32 mouse cellular contexts compared by ENCODE assay signal in the genomic region with DNA sequence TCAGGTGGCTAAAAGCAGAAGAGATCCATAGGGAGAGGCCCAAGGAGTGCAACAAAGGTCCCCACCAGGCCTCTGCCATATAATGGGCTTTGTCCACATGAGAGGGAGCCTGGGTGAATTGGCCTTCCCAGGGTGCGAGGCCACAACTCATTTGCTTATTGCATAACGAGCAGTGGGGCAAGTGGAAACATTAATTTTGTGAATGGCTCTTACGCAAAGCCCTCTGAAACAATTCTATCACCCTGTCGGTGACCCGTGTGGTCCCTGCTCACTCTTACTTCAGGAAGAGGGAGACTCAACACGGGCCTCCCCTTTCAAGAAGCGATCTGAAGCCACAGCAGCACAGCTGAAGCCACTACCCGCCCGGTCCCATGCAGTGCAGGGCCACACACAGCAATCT. TPM values are rescaled to one million over a fixed set of nuclear protein-coding genes. Genes with fewer than 3 reads are reported as not detected.
DNase-seq lines count a peak whose midpoint lies in the region; ATAC-seq and TF ChIP-seq lines count a peak whose summit lies in the region.
"Had no signal": no experiment of that assay in that cellular context is flagged by ENCODE, and none has a peak within 500 bp of the region (broad histone marks: within the 10 kb centered on the region; RNA-seq: fewer than 3 reads in every experiment).

No protein-coding gene starts in this region.

- no peaks in the 10 kb centered on the region for H3K9me3 ChIP-seq in forebrain, embryonic 10.5 days
- H3K9me3 ChIP-seq in forebrain, postnatal 0 days (ENCODE audit: low read length): no peaks in the 10 kb centered on the region
- H3K9me3 ChIP-seq: embryonic facial prominence, embryonic 12.5 days; G1E; hindbrain, embryonic 10.5 days; intestine, embryonic 15.5 days; limb, embryonic 15.5 days; liver, embryonic 13.5 days; midbrain, embryonic 13.5 days; neural tube, embryonic 15.5 days had no signal

- peaks cover 11% of the 10 kb centered on the region; the same call in 1 of the 2 replicates for H3K4me1 ChIP-seq in forebrain, embryonic 10.5 days
- H3K4me1 ChIP-seq in forebrain, postnatal 0 days (ENCODE audit: insufficient read depth): no peaks in the 10 kb centered on the region
- H3K4me1 ChIP-seq in lung, adult 2 months (ENCODE audit: control insufficient read depth, insufficient read depth, low read length): peaks cover 3% of the 10 kb centered on the region; the same call in 1 of the 2 replicates
- H3K4me1 ChIP-seq: embryonic facial prominence, embryonic 12.5 days; hindbrain, embryonic 10.5 days; intestine, embryonic 15.5 days; limb, embryonic 15.5 days; liver, embryonic 13.5 days; midbrain, embryonic 13.5 days had no signal

- no peak for ATAC-seq in forebrain, postnatal 0 days
- ATAC-seq in megakaryocyte progenitor cell, adult 5-6 weeks (replicated peaks; ENCODE audit: poor library complexity): peak; percentile 84
- ATAC-seq: hindbrain, postnatal 0 days; intestine, embryonic 15.5 days; midbrain, embryonic 13.5 days had no signal

- no peak for TF ChIP-seq POLR2A in lung, adult 2 months (IDR thresholded peaks at IDR 0.05; ENCODE audit: borderline replicate concordance, extremely low read depth, low read depth, low read length)

- H3K27ac ChIP-seq in forebrain, embryonic 10.5 days: 0 out of 2 replicates have a peak overlapping the region, but pooled peaks have one; percentile 15
- no peak overlapping the region for H3K27ac ChIP-seq in forebrain, postnatal 0 days (ENCODE audit: low read depth, low read length)
- H3K27ac ChIP-seq: embryonic facial prominence, embryonic 12.5 days; hindbrain, embryonic 10.5 days; hindbrain, postnatal 0 days; intestine, embryonic 15.5 days; limb, embryonic 15.5 days; liver, embryonic 13.5 days; macrophage; midbrain, embryonic 13.5 days; neural tube, embryonic 15.5 days had no signal

- no peak overlapping the region for H3K4me3 ChIP-seq in forebrain, embryonic 10.5 days
- no peak overlapping the region for H3K4me3 ChIP-seq in forebrain, postnatal 0 days (ENCODE audit: low read depth, low read length)
- H3K4me3 ChIP-seq in lung, adult 2 months (replicated peaks; ENCODE audit: extremely low read depth, low read depth, low read length): no peak overlapping the region
- H3K4me3 ChIP-seq: embryonic facial prominence, embryonic 12.5 days; hindbrain, embryonic 10.5 days; intestine, embryonic 15.5 days; limb, embryonic 15.5 days; liver, embryonic 13.5 days; midbrain, embryonic 13.5 days; neural tube, embryonic 15.5 days had no signal

- no peak for TF ChIP-seq CTCF in forebrain, postnatal 0 days (IDR thresholded peaks at IDR 0.05; ENCODE audit: low read depth)
- no peak for TF ChIP-seq CTCF in lung, adult 2 months (IDR thresholded peaks at IDR 0.05; ENCODE audit: insufficient read depth, low read length)

- WGBS in forebrain, embryonic 10.5 days: 72% methylated on average over 9 of the region's 9 CpGs
- WGBS in forebrain, postnatal 0 days: 37% methylated on average over 9 of the region's 9 CpGs
- 70% methylated on average over 9 of the region's 9 CpGs for WGBS in lung, adult 2 months

- H3K27me3 ChIP-seq in forebrain, embryonic 10.5 days (ENCODE audit: poor library complexity, severe bottlenecking): no peaks in the 10 kb centered on the region
- H3K27me3 ChIP-seq in forebrain, postnatal 0 days (ENCODE audit: insufficient read depth, low read length): no peaks in the 10 kb centered on the region
- H3K27me3 ChIP-seq: embryonic facial prominence, embryonic 12.5 days; intestine, embryonic 15.5 days; limb, embryonic 15.5 days; liver, embryonic 13.5 days; midbrain, embryonic 13.5 days; neural tube, embryonic 15.5 days had no signal

- peaks cover 96% of the 10 kb centered on the region for H3K36me3 ChIP-seq in forebrain, embryonic 10.5 days (replicated peaks)
- peaks cover 73% of the 10 kb centered on the region for H3K36me3 ChIP-seq in forebrain, postnatal 0 days (ENCODE audit: insufficient read depth)
- H3K36me3 ChIP-seq: G1E had no signal

- H3K9ac ChIP-seq in forebrain, postnatal 0 days: no peak overlapping the region
- H3K9ac ChIP-seq: embryonic facial prominence, embryonic 12.5 days; intestine, embryonic 15.5 days; limb, embryonic 15.5 days; liver, embryonic 13.5 days; midbrain, embryonic 13.5 days; neural tube, embryonic 15.5 days had no signal

- no peak overlapping the region for H3K4me2 ChIP-seq in forebrain, postnatal 0 days (ENCODE audit: low read depth)
- H3K4me2 ChIP-seq: embryonic facial prominence, embryonic 12.5 days; intestine, embryonic 15.5 days; limb, embryonic 15.5 days; liver, embryonic 13.5 days; midbrain, embryonic 13.5 days; neural tube, embryonic 15.5 days had no signal

- peak; percentile 59 for DNase-seq in adrenal gland, adult 8-10 months
- no peak for DNase-seq in adrenal gland, postnatal 10 days
- no peak for DNase-seq in forebrain, embryonic 10.5 days (ENCODE audit: extremely low spot score, low spot score)
- no peak for DNase-seq in forebrain, postnatal 0 days
- peak; percentile 30 for DNase-seq in lung, postnatal 36 days
- DNase-seq in lung, adult 2 months: no peak
- no peak for DNase-seq in retina, embryonic 14.5 days (ENCODE audit: low spot score)
- DNase-seq: cerebellum, adult 11-12 months; embryo, embryonic 11 days; gastrocnemius, postnatal 10 days; heart, postnatal 14 days; kidney, adult 2 months; kidney, postnatal 36 days; layer of hippocampus, postnatal 36 days; left cerebral cortex, postnatal 4 days; liver, embryonic 13.5 days; spleen, adult 18-20 months; thymus, postnatal 14 days had no signal

RNA-seq across cellular contexts. Expression of a gene that starts 30.3 kb away (rescaled TPM):
- 1 to 10 TPM; 4.8 to 7.7 (median 6.4) TPM for total RNA-seq in adrenal gland, adult 8-10 months (2022)
- total RNA-seq in adrenal gland, postnatal 10 days (2021): 10 to 100 TPM in 1 of 2 experiments, 1 to 10 TPM in 1; 9.2 to 12.8 TPM
- polyA plus RNA-seq in forebrain, embryonic 10.5 days (2016; fragmentation: Nextera tagmentation; extraction: Ambion mirVana): 58.0 and 59.1 TPM in 2 replicates
- total RNA-seq in forebrain, postnatal 0 days (2014; rRNA removed): 8.0 and 12.2 TPM in 2 replicates
- 9.3 and 10.0 TPM in 2 replicates for polyA plus RNA-seq in forebrain, postnatal 0 days (2015; fragmentation: Nextera tagmentation; extraction: Ambion mirVana)
- 1.2 and 1.8 TPM in 2 replicates for polyA plus RNA-seq in lung, adult 2 months (2012; rRNA removed)
- 15.0 and 17.1 TPM in 2 replicates for total RNA-seq in megakaryocyte progenitor cell, adult 5-6 weeks (2015)
- total RNA-seq in megakaryocyte progenitor cell, adult 5-6 weeks (2017): 68.2 and 78.2 TPM in 2 replicates

RNA-seq across cellular contexts. Expression of a gene that starts 41.8 kb away (rescaled TPM):
- total RNA-seq in adrenal gland, adult 8-10 months (2022): 10 to 100 TPM; 38.6 to 50.0 (median 46.5) TPM
- 10 to 100 TPM; 30.3 to 35.9 TPM for total RNA-seq in adrenal gland, postnatal 10 days (2021)
- polyA plus RNA-seq in forebrain, embryonic 10.5 days (2016; fragmentation: Nextera tagmentation; extraction: Ambion mirVana): 3.5 and 4.0 TPM in 2 replicates
- 80.5 and 93.7 TPM in 2 replicates for total RNA-seq in forebrain, postnatal 0 days (2014; rRNA removed)
- polyA plus RNA-seq in forebrain, postnatal 0 days (2015; fragmentation: Nextera tagmentation; extraction: Ambion mirVana): 3.1 and 3.9 TPM in 2 replicates
- polyA plus RNA-seq in lung, adult 2 months (2012; rRNA removed): 34.1 and 37.1 TPM in 2 replicates
- 1.9 and 2.9 TPM in 2 replicates for total RNA-seq in megakaryocyte progenitor cell, adult 5-6 weeks (2015)
- 2.3 and 2.4 TPM in 2 replicates for total RNA-seq in megakaryocyte progenitor cell, adult 5-6 weeks (2017)

RNA-seq across cellular contexts. Expression of a gene that starts 45.4 kb away (rescaled TPM):
- total RNA-seq in adrenal gland, adult 8-10 months (2022): 10 to 100 TPM; 54.3 to 81.0 (median 75.3) TPM
- total RNA-seq in adrenal gland, postnatal 10 days (2021): 10 to 100 TPM; 51.3 to 59.2 TPM
- polyA plus RNA-seq in forebrain, embryonic 10.5 days (2016; fragmentation: Nextera tagmentation; extraction: Ambion mirVana): 44.6 and 46.4 TPM in 2 replicates
- 147 and 168 TPM in 2 replicates for total RNA-seq in forebrain, postnatal 0 days (2014; rRNA removed)
- polyA plus RNA-seq in forebrain, postnatal 0 days (2015; fragmentation: Nextera tagmentation; extraction: Ambion mirVana): 151 and 161 TPM in 2 replicates
- polyA plus RNA-seq in lung, adult 2 months (2012; rRNA removed): 32.9 and 41.7 TPM in 2 replicates
- 24.9 and 27.1 TPM in 2 replicates for total RNA-seq in megakaryocyte progenitor cell, adult 5-6 weeks (2015)
- total RNA-seq in megakaryocyte progenitor cell, adult 5-6 weeks (2017): 24.2 and 28.5 TPM in 2 replicates

RNA-seq across cellular contexts. Expression of a gene that starts 49.6 kb away (rescaled TPM):
- total RNA-seq in adrenal gland, adult 8-10 months (2022): not detected
- not detected for total RNA-seq in adrenal gland, postnatal 10 days (2021)
- polyA plus RNA-seq in forebrain, embryonic 10.5 days (2016; fragmentation: Nextera tagmentation; extraction: Ambion mirVana): not detected in 2 replicates
- not detected in 2 replicates for total RNA-seq in forebrain, postnatal 0 days (2014; rRNA removed)
- polyA plus RNA-seq in forebrain, postnatal 0 days (2015; fragmentation: Nextera tagmentation; extraction: Ambion mirVana): not detected in 2 replicates
- polyA plus RNA-seq in lung, adult 2 months (2012; rRNA removed): not detected in 2 replicates
- not detected in 2 replicates for total RNA-seq in megakaryocyte progenitor cell, adult 5-6 weeks (2015)
- not detected in 2 replicates for total RNA-seq in megakaryocyte progenitor cell, adult 5-6 weeks (2017)
- total RNA-seq: G1E; gastrocnemius, postnatal 10 days; heart, postnatal 14 days; hindbrain, postnatal 0 days; layer of hippocampus, adult 8-10 months; layer of hippocampus, postnatal 36 days; left cerebral cortex, postnatal 4 days had no signal
- polyA plus RNA-seq: embryonic facial prominence, embryonic 12.5 days; G1E; gonadal fat pad, adult 2 months; heart, embryonic 14.5 days; hindbrain, embryonic 10.5 days; intestine, embryonic 15.5 days; limb, embryonic 15.5 days; liver, embryonic 13.5 days; macrophage; midbrain, embryonic 13.5 days; neural tube, embryonic 15.5 days; stomach, embryonic 16.5 days had no signal

Comparison
In these comparisons a context has a peak if more than half of its experiments do, and no peak if none do; other contexts are left out.
1. DNase-seq: peak in adrenal gland, adult 8-10 months (single experiment) and lung, postnatal 36 days (single experiment); none in adrenal gland, postnatal 10 days (single experiment), forebrain, embryonic 10.5 days (single experiment), forebrain, postnatal 0 days (single experiment), lung, adult 2 months (single experiment) and retina, embryonic 14.5 days (single experiment).
2. RNA of a gene that starts 41.8 kb away (total RNA-seq): 80.5 to 93.7 TPM in forebrain, postnatal 0 days, 38.6 to 50.0 TPM in adrenal gland, adult 8-10 months and 30.3 to 35.9 TPM in adrenal gland, postnatal 10 days; 1.9 to 2.9 TPM in megakaryocyte progenitor cell, adult 5-6 weeks; every median in the first group is over 4 times any median in the second.